Mouse (Mus musculus) heart, adult 2 months (tissue): ENCODE results near the gene Mief1.

Source experiments
- CTCF ChIP-seq: fragments of 200-600 bp; IDR thresholded peaks from 2 replicates; pipeline ENCODE4 v1.8.1; 2022; ENCODE audit warnings: antibody characterized with exemption, mild to moderate bottlenecking, moderate library complexity
- EP300 ChIP-seq: fragments of 200-500 bp; IDR thresholded peaks from 2 replicates; pipeline ENCODE4 v1.6.1; 2011; ENCODE audit warnings: low read depth, low read length, control low read depth; ENCODE audit not compliant: insufficient read depth
- POLR2A ChIP-seq: fragments of 200-500 bp; IDR thresholded peaks from 2 replicates; pipeline ENCODE4 v1.6.1; 2011; ENCODE audit warnings: mild to moderate bottlenecking, low read depth, low read length, control low read depth; ENCODE audit not compliant: insufficient read depth

GRCm38 (mm10) chr15:80277625-80278024 is 43.8 kb downstream of the Mief1 start:
- TF ChIP-seq POLR2A (no peak), CTCF (no peak), EP300 (no peak)
